Mouse (Mus musculus) cerebellum, adult 18-20 months (tissue): ENCODE data around the gene Mtus2.
A peak's percentile ranks its signal among the peaks of the same experiment; 100 is the strongest.

ENCODE experiments used
- DNase-seq, 2 experiments: peaks; one replicate each; pipeline ENCODE4 v3.0.0; 2021

The Mtus2 gene

GRCm38 (mm10) chr5:148191416-148191815, 234.3 kb downstream of the Mtus2 start:
- no peak for DNase-seq

- DNase-seq: no peak
Observed at GRCm38 (mm10) chr5:148211831-148212230, 254.7 kb downstream of the Mtus2 start.

GRCm38 (mm10) chr5:148216786-148217185, 259.7 kb downstream of the Mtus2 start:
- no peak for DNase-seq

GRCm38 (mm10) chr5:148222898-148223297, 265.8 kb downstream of the Mtus2 start:
- no peak for DNase-seq

GRCm38 (mm10) chr5:148224004-148224403, 266.9 kb downstream of the Mtus2 start:
- DNase-seq: no peak

GRCm38 (mm10) chr5:148233714-148234113, 276.6 kb downstream of the Mtus2 start:
- DNase-seq: no peak

GRCm38 (mm10) chr5:148236616-148237015, 279.5 kb downstream of the Mtus2 start:
- peak; percentile 33 to 37 for DNase-seq

- DNase-seq: peak; percentile 37 to 41
Observed at GRCm38 (mm10) chr5:148239067-148239466, 281.9 kb downstream of the Mtus2 start.

- DNase-seq: no peak
Observed at GRCm38 (mm10) chr5:148239757-148240156, 282.6 kb downstream of the Mtus2 start.

GRCm38 (mm10) chr5:148241932-148242331, 284.8 kb downstream of the Mtus2 start:
- DNase-seq: peak; percentile 77 to 87

GRCm38 (mm10) chr5:148244471-148244870, 287.4 kb downstream of the Mtus2 start:
- DNase-seq: no peak

- no peak for DNase-seq
Observed at GRCm38 (mm10) chr5:148245386-148245785, 288.3 kb downstream of the Mtus2 start.

GRCm38 (mm10) chr5:148248236-148248635, 291.1 kb downstream of the Mtus2 start:
- DNase-seq: no peak

GRCm38 (mm10) chr5:148251847-148252246, 294.7 kb downstream of the Mtus2 start:
- DNase-seq: no peak

- no peak for DNase-seq
Observed at GRCm38 (mm10) chr5:148262016-148262415, 304.9 kb downstream of the Mtus2 start.

- peak; percentile 36 for DNase-seq
Observed at GRCm38 (mm10) chr5:148264819-148265707, 307.9 kb downstream of the Mtus2 start.

- no peak for DNase-seq
Observed at GRCm38 (mm10) chr5:148266841-148267240, 309.7 kb downstream of the Mtus2 start.

GRCm38 (mm10) chr5:148267446-148267845, 310.3 kb downstream of the Mtus2 start:
- no peak for DNase-seq

- DNase-seq: no peak
Observed at GRCm38 (mm10) chr5:148272065-148272464, 314.9 kb downstream of the Mtus2 start.

GRCm38 (mm10) chr5:148272771-148273170, 315.7 kb downstream of the Mtus2 start:
- DNase-seq: no peak

GRCm38 (mm10) chr5:148278233-148278632, 321.1 kb downstream of the Mtus2 start:
- DNase-seq: no peak

- DNase-seq: no peak
Observed at GRCm38 (mm10) chr5:148280321-148280720, 323.2 kb downstream of the Mtus2 start.

- no peak for DNase-seq
Observed at GRCm38 (mm10) chr5:148282093-148282492, 325.0 kb downstream of the Mtus2 start.

GRCm38 (mm10) chr5:148282631-148283030, 325.5 kb downstream of the Mtus2 start:
- DNase-seq: no peak

- no peak for DNase-seq
Observed at GRCm38 (mm10) chr5:148283177-148283576, 326.1 kb downstream of the Mtus2 start.
